Mouse (Mus musculus) kidney, postnatal 14 days (tissue): ENCODE measurements around the gene Flnb.
A peak's percentile ranks its signal among the peaks of the same experiment; 100 is the strongest.

Source experiments
- DNase-seq: peaks from one replicate; pipeline ENCODE4 v3.0.0; 2022; ENCODE audit warnings: mixed read lengths

The Flnb gene

GRCm38 (mm10) chr14:7907058-7907457, 89.3 kb downstream of the Flnb start:
- no peak for DNase-seq

- DNase-seq: no peak
Observed at GRCm38 (mm10) chr14:7909472-7909871, 91.7 kb downstream of the Flnb start.

GRCm38 (mm10) chr14:7913842-7914241, 96.1 kb downstream of the Flnb start:
- DNase-seq: no peak

GRCm38 (mm10) chr14:7914461-7914860, 96.7 kb downstream of the Flnb start:
- no peak for DNase-seq

- no peak for DNase-seq
Observed at GRCm38 (mm10) chr14:7918150-7918991, 100.6 kb downstream of the Flnb start.

GRCm38 (mm10) chr14:7919309-7919708, 101.6 kb downstream of the Flnb start:
- no peak for DNase-seq

- DNase-seq: no peak
Observed at GRCm38 (mm10) chr14:7919921-7920320, 102.2 kb downstream of the Flnb start.

- DNase-seq: no peak
Observed at GRCm38 (mm10) chr14:7921459-7921858, 103.7 kb downstream of the Flnb start.

GRCm38 (mm10) chr14:7923635-7924034, 105.9 kb downstream of the Flnb start:
- DNase-seq: no peak

- DNase-seq: no peak
Observed at GRCm38 (mm10) chr14:7928362-7928761, 110.6 kb downstream of the Flnb start.

GRCm38 (mm10) chr14:7929029-7929428, 111.3 kb downstream of the Flnb start:
- no peak for DNase-seq

- no peak for DNase-seq
Observed at GRCm38 (mm10) chr14:7932151-7932550, 114.4 kb downstream of the Flnb start.

GRCm38 (mm10) chr14:7934166-7934565, 116.4 kb downstream of the Flnb start:
- DNase-seq: no peak

GRCm38 (mm10) chr14:7937052-7937630, 119.4 kb downstream of the Flnb start:
- DNase-seq: peak; percentile 34

- DNase-seq: peak; percentile 41
Observed at GRCm38 (mm10) chr14:7938809-7939784, 121.3 kb downstream of the Flnb start.

- no peak for DNase-seq
Observed at GRCm38 (mm10) chr14:7941413-7941812, 123.7 kb downstream of the Flnb start.

- peak; percentile 79 for DNase-seq
Observed at GRCm38 (mm10) chr14:7943101-7943800, 125.5 kb downstream of the Flnb start.

GRCm38 (mm10) chr14:7943801-7944135, 126.0 kb downstream of the Flnb start:
- DNase-seq: no peak

- no peak for DNase-seq
Observed at GRCm38 (mm10) chr14:7944349-7945039, 126.7 kb downstream of the Flnb start.

- DNase-seq: no peak
Observed at GRCm38 (mm10) chr14:7945261-7945660, 127.5 kb downstream of the Flnb start.

- no peak for DNase-seq
Observed at GRCm38 (mm10) chr14:7951234-7951633, 133.5 kb downstream of the Flnb start.
